Comparison of ENCODE assay signal across 8 mouse cellular contexts in the genomic region with DNA sequence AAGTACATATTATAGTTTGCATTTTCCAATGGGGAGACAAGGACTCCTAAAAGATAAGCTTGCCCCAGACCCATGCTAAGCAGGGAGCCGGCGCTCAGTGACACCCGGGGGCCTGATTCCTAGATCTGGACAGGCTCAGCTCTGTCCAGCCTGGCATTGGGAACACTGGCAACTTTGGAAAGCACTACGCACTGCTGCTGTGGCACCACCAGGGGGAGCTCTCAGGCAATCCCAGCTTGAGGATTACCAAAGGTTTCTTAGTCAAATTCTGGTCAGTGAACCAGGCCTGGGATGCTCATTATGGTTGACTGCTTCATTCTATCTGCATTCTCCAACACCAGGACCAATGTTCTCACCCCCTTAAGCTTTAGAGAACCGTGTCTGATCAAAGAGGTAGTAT. TPM values are rescaled to one million over a fixed set of nuclear protein-coding genes. Genes with fewer than 3 reads are reported as not detected.
DNase-seq lines count a peak whose midpoint lies in the region; ATAC-seq and TF ChIP-seq lines count a peak whose summit lies in the region.

No protein-coding gene starts in this region.

- no peaks in the 10 kb centered on the region for H3K27me3 ChIP-seq in kidney, embryonic 15.5 days
- no peaks in the 10 kb centered on the region for H3K27me3 ChIP-seq in ES-Bruce4 (ENCODE audit: control insufficient read depth, insufficient read depth, low read length, poor library complexity, severe bottlenecking)
- no peaks in the 10 kb centered on the region for H3K27me3 ChIP-seq in embryonic facial prominence, embryonic 14.5 days (replicated peaks; ENCODE audit: control insufficient read depth, insufficient read depth, low read length)

- no peak overlapping the region for H3K27ac ChIP-seq in kidney, embryonic 15.5 days
- H3K27ac ChIP-seq in ES-Bruce4 (ENCODE audit: insufficient read depth, low read length), result no peak overlapping the region
- no peak overlapping the region for H3K27ac ChIP-seq in embryonic facial prominence, embryonic 14.5 days (replicated peaks; ENCODE audit: low read depth, low read length)
- H3K27ac ChIP-seq in layer of hippocampus, adult 2 months, result no peak overlapping the region

- DNase-seq in kidney, adult 11 months, result peak; percentile 38
- DNase-seq in adrenal gland, postnatal 25 days, result peak; percentile 84
- DNase-seq in embryonic facial prominence, embryonic 14.5 days (ENCODE audit: low spot score), result peak; percentile 56
- peak in 1 of 2 experiments; percentile 75 for DNase-seq in layer of hippocampus, adult 2 months (ENCODE audit: low spot score in 2 of 2)
- DNase-seq in urinary bladder, postnatal 14 days (ENCODE audit: low spot score), result peak; percentile 76

- H3K9me3 ChIP-seq in kidney, embryonic 15.5 days (replicated peaks), result no peaks in the 10 kb centered on the region
- H3K9me3 ChIP-seq in ES-Bruce4 (replicated peaks; ENCODE audit: control insufficient read depth, insufficient read depth, low read length, poor library complexity, severe bottlenecking), result no peaks in the 10 kb centered on the region
- H3K9me3 ChIP-seq in embryonic facial prominence, embryonic 14.5 days (ENCODE audit: control insufficient read depth, low read length), result no peaks in the 10 kb centered on the region

- no peak for ATAC-seq in kidney, embryonic 15.5 days (replicated peaks; ENCODE audit: low FRiP score)
- ATAC-seq in embryonic facial prominence, embryonic 14.5 days (ENCODE audit: low read depth), result no peak
- ATAC-seq in megakaryocyte, adult 5-6 weeks (ENCODE audit: poor library complexity, severe bottlenecking), result peak; percentile 87

- TF ChIP-seq EP300 in ES-Bruce4 (IDR thresholded peaks at IDR 0.05; ENCODE audit: insufficient read depth, low read depth, low read length), result no peak

- H3K4me2 ChIP-seq in kidney, embryonic 15.5 days, result no peak overlapping the region
- no peak overlapping the region for H3K4me2 ChIP-seq in embryonic facial prominence, embryonic 14.5 days (ENCODE audit: low read depth, low read length)

- WGBS in kidney, embryonic 15.5 days, result 39% methylated on average over 5 of the region's 5 CpGs
- WGBS in embryonic facial prominence, embryonic 14.5 days, result 57% methylated on average over 5 of the region's 5 CpGs

- peaks cover 36% of the 10 kb centered on the region for H3K36me3 ChIP-seq in kidney, embryonic 15.5 days
- H3K36me3 ChIP-seq in ES-Bruce4 (ENCODE audit: control insufficient read depth, insufficient read depth, low read length, poor library complexity, severe bottlenecking), result no peaks in the 10 kb centered on the region
- H3K36me3 ChIP-seq in embryonic facial prominence, embryonic 14.5 days (ENCODE audit: control insufficient read depth, insufficient read depth, low read length), result peaks cover 21% of the 10 kb centered on the region

- H3K9ac ChIP-seq in kidney, embryonic 15.5 days, result no peak overlapping the region
- H3K9ac ChIP-seq in ES-Bruce4 (ENCODE audit: low read depth, poor library complexity, severe bottlenecking), result no peak overlapping the region
- H3K9ac ChIP-seq in embryonic facial prominence, embryonic 14.5 days (ENCODE audit: low read depth, low read length), result no peak overlapping the region

- H3K4me1 ChIP-seq in kidney, embryonic 15.5 days, result peaks cover 18% of the 10 kb centered on the region
- H3K4me1 ChIP-seq in ES-Bruce4 (ENCODE audit: control insufficient read depth, insufficient read depth, low read length), result no peaks in the 10 kb centered on the region
- peaks cover 24% of the 10 kb centered on the region for H3K4me1 ChIP-seq in embryonic facial prominence, embryonic 14.5 days (ENCODE audit: control insufficient read depth, insufficient read depth, low read length)

- no peak for TF ChIP-seq POLR2A in ES-Bruce4 (IDR thresholded peaks at IDR 0.05; ENCODE audit: insufficient read depth, low read length)

- no peak overlapping the region for H3K4me3 ChIP-seq in kidney, embryonic 15.5 days (replicated peaks)
- no peak overlapping the region for H3K4me3 ChIP-seq in ES-Bruce4 (ENCODE audit: low read depth, low read length)
- H3K4me3 ChIP-seq in embryonic facial prominence, embryonic 14.5 days (ENCODE audit: low read depth, low read length), result no peak overlapping the region
- no peak overlapping the region for H3K4me3 ChIP-seq in layer of hippocampus, adult 2 months

- TF ChIP-seq CTCF in ES-Bruce4 (IDR thresholded peaks at IDR 0.05; ENCODE audit: low read depth, low read length), result peak; percentile 92
- TF ChIP-seq CTCF in layer of hippocampus, adult 2 months (conservative IDR thresholded peaks at IDR 0.05), result peak; percentile 97

RNA-seq across cellular contexts. Expression of gene Tbc1d16, which starts 21.7 kb away (rescaled TPM):
- 12.8 and 15.0 TPM in 2 replicates for polyA plus RNA-seq in kidney, embryonic 15.5 days (2015; fragmentation: Nextera tagmentation; extraction: Ambion mirVana)
- polyA plus RNA-seq in ES-Bruce4 (2011; ENCODE audit: insufficient read depth, insufficient read length, low read depth, missing spikeins), result 15.8 and 15.9 TPM in 2 replicates
- 12.7 and 14.3 TPM in 2 replicates for total RNA-seq in adrenal gland, postnatal 25 days (2021)
- polyA plus RNA-seq in embryonic facial prominence, embryonic 14.5 days (2014; fragmentation: Nextera tagmentation; extraction: Ambion mirVana), result 11.7 and 13.2 TPM in 2 replicates
- 10 to 100 TPM; 44.0 to 44.1 TPM for total RNA-seq in layer of hippocampus, adult 2 months (2021)
- 0.64 and 0.71 TPM in 2 replicates for total RNA-seq in megakaryocyte, adult 5-6 weeks (2015)
- total RNA-seq in megakaryocyte, adult 5-6 weeks (2017), result 0.53 and 0.59 TPM in 2 replicates

RNA-seq across cellular contexts. Expression of gene Ccdc40, which starts 21.8 kb away (rescaled TPM):
- polyA plus RNA-seq in kidney, embryonic 15.5 days (2015; fragmentation: Nextera tagmentation; extraction: Ambion mirVana), result 4.6 and 6.5 TPM in 2 replicates
- polyA plus RNA-seq in ES-Bruce4 (2011; ENCODE audit: insufficient read depth, insufficient read length, low read depth, missing spikeins), result 4.1 and 8.1 TPM in 2 replicates
- total RNA-seq in adrenal gland, postnatal 25 days (2021), result 0.29 and 1.7 TPM in 2 replicates
- polyA plus RNA-seq in embryonic facial prominence, embryonic 14.5 days (2014; fragmentation: Nextera tagmentation; extraction: Ambion mirVana), result 3.2 and 7.6 TPM in 2 replicates
- total RNA-seq in layer of hippocampus, adult 2 months (2021), result 1 to 10 TPM; 2.8 to 4.1 TPM
- total RNA-seq in megakaryocyte, adult 5-6 weeks (2015), result 0.21 and 0.31 TPM in 2 replicates
- total RNA-seq in megakaryocyte, adult 5-6 weeks (2017), result 0.65 and 1.1 TPM in 2 replicates
